Mouse (Mus musculus): ENCODE measurements around the gene Mpnd. TPM values are rescaled to one million over a fixed set of nuclear protein-coding genes. Genes with fewer than 3 reads are reported as not detected.
A peak's percentile ranks its signal among the peaks of the same experiment; 100 is the strongest.

Gene Mpnd
- polyA plus RNA-seq, 1 experiment from 2014 or later = 112 TPM

DNA sequence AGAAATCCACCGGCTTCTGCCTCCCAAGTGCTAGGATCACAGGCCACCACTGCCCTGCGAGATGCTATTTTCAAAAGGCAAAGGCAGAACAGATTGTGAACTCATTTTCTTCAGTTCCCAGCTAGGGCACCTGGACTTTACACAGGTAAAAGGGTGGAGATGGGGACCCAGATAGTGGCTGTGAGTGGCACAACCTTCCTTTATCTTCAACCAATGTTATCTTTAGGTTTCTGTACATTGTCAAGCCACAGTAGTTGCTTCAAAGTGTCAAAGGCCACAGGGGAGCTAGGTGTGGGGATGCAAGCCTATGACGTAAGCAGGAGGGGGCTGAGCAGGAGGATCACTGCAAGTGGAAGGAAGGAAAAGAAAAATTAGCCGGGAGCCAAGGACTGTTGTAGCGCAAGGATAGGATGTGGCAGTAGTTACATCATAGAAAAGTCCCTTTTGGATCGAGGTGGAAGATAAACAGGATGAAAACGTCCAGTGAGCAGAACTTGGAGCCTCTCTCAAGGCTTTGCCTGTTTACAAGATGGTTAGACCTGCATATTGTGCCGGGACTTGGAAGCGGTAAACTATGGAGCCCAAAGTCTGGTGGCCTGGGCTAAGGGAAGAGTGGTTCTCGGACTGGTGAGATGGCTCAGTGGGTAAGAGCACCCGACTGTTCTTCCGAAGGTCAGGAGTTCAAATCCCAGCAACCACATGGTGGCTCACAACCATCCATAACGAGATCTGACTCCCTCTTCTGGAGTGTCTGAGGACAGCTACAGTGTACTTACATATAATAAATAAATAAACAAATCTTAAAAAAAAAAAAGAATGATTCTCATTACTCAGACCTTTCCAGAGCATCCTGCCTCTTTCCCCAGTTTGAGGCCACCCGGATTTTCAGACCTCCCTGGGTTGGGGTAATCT is 2.2 kb downstream of the Mpnd start:
- H3K9me3 ChIP-seq (ENCODE audit: low read length) = no peaks in the 10 kb centered on the region
- H3K27me3 ChIP-seq (ENCODE audit: insufficient read depth, low read length) = no peaks in the 10 kb centered on the region
- H3K36me3 ChIP-seq (ENCODE audit: insufficient read depth, low read length) = peaks cover 16% of the 10 kb centered on the region
- 29% methylated on average over 13 of the region's 14 CpGs for WGBS
- peaks cover 26% of the 10 kb centered on the region for H3K4me1 ChIP-seq (ENCODE audit: insufficient read depth, low read length)
- H3K4me3 ChIP-seq (ENCODE audit: low read length) = peak overlapping the region; percentile 90
- H3K27ac ChIP-seq (ENCODE audit: low read length) = peak overlapping the region; percentile 89
- H3K9ac ChIP-seq (replicated peaks; ENCODE audit: low read length) = peak overlapping the region; percentile 67
- peak overlapping the region; percentile 74 for H3K4me2 ChIP-seq (replicated peaks; ENCODE audit: low read depth, low read length)
- ATAC-seq (ENCODE audit: low FRiP score, low TSS enrichment) = peak; percentile 7; the same call in 1 of the 2 replicates

DNA sequence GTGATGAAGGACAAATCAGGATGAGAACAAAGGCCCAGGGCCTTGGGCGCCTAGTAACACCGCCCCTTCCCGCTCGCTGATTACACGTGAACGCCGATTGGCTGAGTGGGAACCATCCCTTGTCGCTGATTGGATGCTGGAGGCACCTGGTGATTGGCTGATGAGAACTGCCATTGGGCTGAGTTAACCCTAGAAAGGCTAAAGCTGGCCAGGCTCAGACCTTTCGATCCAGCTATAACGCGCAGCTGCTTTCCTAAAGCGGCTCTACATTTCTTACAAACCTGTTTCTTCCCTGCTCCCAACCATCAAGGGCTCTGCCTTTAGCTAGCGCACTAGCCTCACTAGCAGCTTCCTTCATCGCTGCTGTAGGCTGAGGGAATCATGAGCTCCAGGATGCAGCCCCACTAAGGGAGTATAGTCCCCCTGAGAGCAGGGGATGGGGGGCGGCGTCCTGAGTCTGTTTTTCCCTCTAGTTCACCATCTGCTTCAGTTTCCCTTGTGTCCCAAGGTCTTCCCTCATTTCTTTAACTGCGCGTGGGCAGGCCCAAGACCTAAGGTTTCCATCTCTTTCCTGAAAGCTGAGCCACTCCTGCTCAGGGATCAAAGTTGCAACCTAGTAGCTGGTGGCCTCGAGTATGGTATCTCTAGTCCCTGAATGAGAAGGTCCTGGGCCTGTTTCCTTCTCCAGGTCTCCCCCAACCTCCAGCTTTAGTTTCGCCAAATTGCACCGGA is 3.0 kb downstream of the Mpnd start:
- Histone ChIP-seq H3K9me3 (ENCODE audit: low read length) (no peaks in the 10 kb centered on the region), H3K36me3 (ENCODE audit: insufficient read depth, low read length) (peaks cover 22% of the 10 kb centered on the region), H3K9ac (replicated peaks; ENCODE audit: low read length) (peak overlapping the region; percentile 83), H3K27ac (ENCODE audit: low read length) (peak overlapping the region; percentile 89), H3K4me2 (replicated peaks; ENCODE audit: low read depth, low read length) (peak overlapping the region; percentile 74), H3K4me3 (ENCODE audit: low read length) (peak overlapping the region; percentile 90), H3K4me1 (ENCODE audit: insufficient read depth, low read length) (peaks cover 26% of the 10 kb centered on the region), H3K27me3 (ENCODE audit: insufficient read depth, low read length) (no peaks in the 10 kb centered on the region)
- ATAC-seq (ENCODE audit: low FRiP score, low TSS enrichment) = peak; percentile 95
- WGBS = 0% methylated on average over 21 of the region's 21 CpGs

GRCm38 (mm10) chr17:56009088-56009961 is 3.8 kb downstream of the Mpnd start:
- ATAC-seq (ENCODE audit: low FRiP score, low TSS enrichment) = peak; percentile 95
- under 1% methylated on average over 59 of the region's 62 CpGs for WGBS
- Histone ChIP-seq H3K4me2 (replicated peaks; ENCODE audit: low read depth, low read length) (peak overlapping the region; percentile 74), H3K9ac (replicated peaks; ENCODE audit: low read length) (peak overlapping the region; percentile 83), H3K4me3 (ENCODE audit: low read length) (peak overlapping the region; percentile 90), H3K9me3 (ENCODE audit: low read length) (no peaks in the 10 kb centered on the region), H3K27ac (ENCODE audit: low read length) (peak overlapping the region; percentile 89), H3K27me3 (ENCODE audit: insufficient read depth, low read length) (no peaks in the 10 kb centered on the region), H3K4me1 (ENCODE audit: insufficient read depth, low read length) (peaks cover 26% of the 10 kb centered on the region), H3K36me3 (ENCODE audit: insufficient read depth, low read length) (peaks cover 29% of the 10 kb centered on the region)

GRCm38 (mm10) chr17:56009962-56010240 is 4.4 kb downstream of the Mpnd start:
- H3K9me3 ChIP-seq (ENCODE audit: low read length) = no peaks in the 10 kb centered on the region
- H3K4me1 ChIP-seq (ENCODE audit: insufficient read depth, low read length) = peaks cover 26% of the 10 kb centered on the region
- H3K27ac ChIP-seq (ENCODE audit: low read length) = no peak overlapping the region
- no peaks in the 10 kb centered on the region for H3K27me3 ChIP-seq (ENCODE audit: insufficient read depth, low read length)
- H3K9ac ChIP-seq (replicated peaks; ENCODE audit: low read length) = peak overlapping the region; percentile 83
- H3K4me3 ChIP-seq (ENCODE audit: low read length) = peak overlapping the region; percentile 90
- ATAC-seq (ENCODE audit: low FRiP score, low TSS enrichment) = no peak
- peaks cover 34% of the 10 kb centered on the region for H3K36me3 ChIP-seq (ENCODE audit: insufficient read depth, low read length)
- 34% methylated on average over 2 of the region's 2 CpGs for WGBS
- peak overlapping the region; percentile 74 for H3K4me2 ChIP-seq (replicated peaks; ENCODE audit: low read depth, low read length)

DNA sequence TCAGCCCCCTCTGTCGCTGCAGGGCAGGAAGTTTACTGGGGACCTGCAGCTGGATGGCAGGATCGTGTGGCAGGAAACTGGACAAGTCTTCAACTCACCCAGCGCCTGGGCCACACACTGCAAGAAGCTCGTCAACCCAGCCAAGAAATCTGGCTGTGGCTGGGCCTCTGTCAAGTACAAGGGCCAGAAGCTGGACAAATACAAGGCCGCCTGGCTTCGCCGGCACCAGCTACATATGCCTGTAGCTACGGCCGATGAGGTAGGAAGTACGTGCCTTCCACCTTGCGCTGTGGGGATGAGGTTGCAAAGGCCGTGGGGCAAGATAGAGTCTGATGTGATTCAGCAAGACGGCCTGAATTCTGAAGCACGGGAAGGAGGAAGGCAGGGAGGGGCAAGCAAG is 4.7 kb downstream of the Mpnd start:
- ATAC-seq (ENCODE audit: low FRiP score, low TSS enrichment) = no peak
- Histone ChIP-seq H3K27ac (ENCODE audit: low read length) (no peak overlapping the region), H3K27me3 (ENCODE audit: insufficient read depth, low read length) (no peaks in the 10 kb centered on the region), H3K4me3 (ENCODE audit: low read length) (peak overlapping the region; percentile 90), H3K36me3 (ENCODE audit: insufficient read depth, low read length) (peaks cover 37% of the 10 kb centered on the region), H3K9ac (replicated peaks; ENCODE audit: low read length) (peak overlapping the region; percentile 83), H3K9me3 (ENCODE audit: low read length) (no peaks in the 10 kb centered on the region), H3K4me2 (replicated peaks; ENCODE audit: low read depth, low read length) (peak overlapping the region; percentile 74), H3K4me1 (ENCODE audit: insufficient read depth, low read length) (peaks cover 26% of the 10 kb centered on the region)
- WGBS = 65% methylated on average over 14 of the region's 14 CpGs

GRCm38 (mm10) chr17:56010681-56011080 is 5.2 kb downstream of the Mpnd start:
- H3K4me3 ChIP-seq (ENCODE audit: low read length) = no peak overlapping the region
- H3K27ac ChIP-seq (ENCODE audit: low read length) = no peak overlapping the region
- 4% methylated on average over 9 of the region's 9 CpGs for WGBS
- H3K4me1 ChIP-seq (ENCODE audit: insufficient read depth, low read length) = peaks cover 26% of the 10 kb centered on the region
- no peak overlapping the region for H3K9ac ChIP-seq (replicated peaks; ENCODE audit: low read length)
- peaks cover 41% of the 10 kb centered on the region for H3K36me3 ChIP-seq (ENCODE audit: insufficient read depth, low read length)
- no peaks in the 10 kb centered on the region for H3K27me3 ChIP-seq (ENCODE audit: insufficient read depth, low read length)
- ATAC-seq (ENCODE audit: low FRiP score, low TSS enrichment) = no peak
- peak overlapping the region; percentile 74 for H3K4me2 ChIP-seq (replicated peaks; ENCODE audit: low read depth, low read length)
- H3K9me3 ChIP-seq (ENCODE audit: low read length) = no peaks in the 10 kb centered on the region

- Histone ChIP-seq H3K9ac (replicated peaks; ENCODE audit: low read length) (no peak overlapping the region), H3K27me3 (ENCODE audit: insufficient read depth, low read length) (no peaks in the 10 kb centered on the region), H3K9me3 (ENCODE audit: low read length) (no peaks in the 10 kb centered on the region), H3K36me3 (ENCODE audit: insufficient read depth, low read length) (peaks cover 49% of the 10 kb centered on the region), H3K4me1 (ENCODE audit: insufficient read depth, low read length) (peaks cover 26% of the 10 kb centered on the region), H3K4me3 (ENCODE audit: low read length) (no peak overlapping the region), H3K4me2 (replicated peaks; ENCODE audit: low read depth, low read length) (no peak overlapping the region), H3K27ac (ENCODE audit: low read length) (no peak overlapping the region)
- WGBS = 83% methylated on average over 7 of the region's 7 CpGs
- no peak for ATAC-seq (ENCODE audit: low FRiP score, low TSS enrichment)
These were observed 5.9 kb downstream of the Mpnd start for GRCm38 (mm10) chr17:56011441-56011840.

DNA sequence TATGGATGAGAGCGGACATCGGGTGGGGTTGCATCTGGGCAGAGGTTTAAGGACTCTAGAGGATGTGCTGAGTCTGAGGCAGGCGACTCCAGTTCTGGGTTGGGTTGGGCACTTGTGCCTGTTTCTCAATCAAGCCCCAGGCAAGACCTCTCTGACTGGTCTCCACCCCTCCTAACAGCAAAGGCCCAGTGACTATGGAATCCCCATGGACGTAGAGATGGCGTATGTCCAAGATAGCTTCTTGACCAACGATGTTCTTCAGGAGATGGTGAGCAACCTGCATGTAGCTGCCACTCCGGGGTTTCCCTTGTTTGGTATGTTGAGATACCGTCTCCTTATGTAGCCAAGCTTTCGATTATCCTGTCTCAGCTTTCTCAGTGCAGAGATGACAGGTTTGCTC is 9.8 kb downstream of the Mpnd start:
- Histone ChIP-seq H3K4me1 (ENCODE audit: insufficient read depth, low read length) (peaks cover 7% of the 10 kb centered on the region), H3K36me3 (ENCODE audit: insufficient read depth, low read length) (peaks cover 81% of the 10 kb centered on the region), H3K27me3 (ENCODE audit: insufficient read depth, low read length) (no peaks in the 10 kb centered on the region), H3K4me2 (replicated peaks; ENCODE audit: low read depth, low read length) (no peak overlapping the region), H3K27ac (ENCODE audit: low read length) (no peak overlapping the region), H3K9me3 (ENCODE audit: low read length) (no peaks in the 10 kb centered on the region), H3K4me3 (ENCODE audit: low read length) (no peak overlapping the region), H3K9ac (replicated peaks; ENCODE audit: low read length) (no peak overlapping the region)
- WGBS = 90% methylated on average over 9 of the region's 9 CpGs
- no peak for ATAC-seq (ENCODE audit: low FRiP score, low TSS enrichment)

DNA sequence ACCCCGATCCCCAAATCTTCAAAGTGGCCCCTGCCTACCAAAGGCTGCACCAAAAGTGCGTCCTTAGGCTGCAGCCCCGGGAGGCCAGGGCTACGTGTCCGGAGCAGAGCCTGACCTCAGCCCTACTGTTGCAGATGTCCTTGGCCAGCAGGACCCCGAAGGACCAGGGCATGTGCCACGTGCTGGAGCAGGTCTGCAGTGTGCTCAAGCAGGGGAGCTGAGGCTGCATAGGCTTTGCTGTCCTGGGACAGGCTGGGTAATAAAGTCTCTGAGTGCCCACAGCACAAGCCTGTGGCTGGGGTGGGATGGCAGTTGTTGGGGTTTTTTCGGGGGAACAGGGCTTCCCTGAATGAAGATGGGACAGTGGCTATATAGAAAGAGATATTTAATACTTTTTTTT is 10.9 kb downstream of the Mpnd start:
- H3K4me2 ChIP-seq (replicated peaks; ENCODE audit: low read depth, low read length) = no peak overlapping the region
- no peaks in the 10 kb centered on the region for H3K9me3 ChIP-seq (ENCODE audit: low read length)
- no peak overlapping the region for H3K4me3 ChIP-seq (ENCODE audit: low read length)
- H3K9ac ChIP-seq (replicated peaks; ENCODE audit: low read length) = no peak overlapping the region
- no peak for ATAC-seq (ENCODE audit: low FRiP score, low TSS enrichment)
- 87% methylated on average over 8 of the region's 8 CpGs for WGBS
- no peaks in the 10 kb centered on the region for H3K4me1 ChIP-seq (ENCODE audit: insufficient read depth, low read length)
- H3K27ac ChIP-seq (ENCODE audit: low read length) = no peak overlapping the region
- peaks cover 82% of the 10 kb centered on the region for H3K36me3 ChIP-seq (ENCODE audit: insufficient read depth, low read length)
- H3K27me3 ChIP-seq (ENCODE audit: insufficient read depth, low read length) = no peaks in the 10 kb centered on the region
